Mouse (Mus musculus): ENCODE data around the gene Bri3bp.
"Not testable (repeated sequence)": the region's sequence is repeated elsewhere in the genome, so short reads cannot be mapped to it uniquely, and the experiment has no call there.

Gene Bri3bp

DNA sequence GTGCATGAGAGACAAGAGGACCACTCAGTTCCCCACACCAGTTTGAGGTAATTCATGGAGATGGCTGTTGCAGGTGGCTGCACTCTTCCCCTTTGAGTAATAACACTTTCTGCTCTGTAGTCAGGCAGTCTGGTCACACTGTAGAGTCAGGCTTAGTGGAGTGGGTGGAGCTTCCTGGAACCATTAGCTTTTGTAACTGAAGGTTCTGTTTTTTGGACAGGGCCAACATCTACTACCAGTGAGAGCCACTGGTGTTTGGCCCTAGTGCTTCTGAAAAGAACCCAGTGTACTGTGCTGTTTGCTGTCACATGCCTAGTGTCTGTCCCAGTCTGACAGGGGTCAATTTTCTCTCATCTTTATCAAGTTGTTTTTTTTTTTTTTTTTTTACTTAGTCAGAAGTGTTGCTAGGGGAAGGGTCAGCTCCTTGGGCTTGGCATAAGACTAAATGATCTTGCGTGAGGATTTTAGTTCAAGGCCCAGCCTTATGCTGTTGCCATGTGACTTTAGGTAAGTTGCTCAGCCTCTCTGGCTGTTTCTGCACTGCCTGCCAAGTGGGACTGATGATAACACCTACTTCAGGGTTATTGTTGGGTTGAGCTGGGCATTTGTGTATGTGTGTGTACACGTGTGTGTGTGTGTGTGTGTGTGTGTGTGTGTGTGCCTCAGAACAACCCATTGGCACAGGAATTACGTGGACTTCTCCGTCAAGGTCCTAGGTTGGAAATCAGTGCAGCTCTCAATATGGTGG is 43.8 kb downstream of the Bri3bp start:
- DNase-seq (ENCODE audit: low spot score in 2 of 2): peak; percentile 61 to 68

GRCm38 (mm10) chr5:125486088-125486487 is 44.7 kb downstream of the Bri3bp start:
- DNase-seq (ENCODE audit: low spot score in 2 of 2): no peak

DNA sequence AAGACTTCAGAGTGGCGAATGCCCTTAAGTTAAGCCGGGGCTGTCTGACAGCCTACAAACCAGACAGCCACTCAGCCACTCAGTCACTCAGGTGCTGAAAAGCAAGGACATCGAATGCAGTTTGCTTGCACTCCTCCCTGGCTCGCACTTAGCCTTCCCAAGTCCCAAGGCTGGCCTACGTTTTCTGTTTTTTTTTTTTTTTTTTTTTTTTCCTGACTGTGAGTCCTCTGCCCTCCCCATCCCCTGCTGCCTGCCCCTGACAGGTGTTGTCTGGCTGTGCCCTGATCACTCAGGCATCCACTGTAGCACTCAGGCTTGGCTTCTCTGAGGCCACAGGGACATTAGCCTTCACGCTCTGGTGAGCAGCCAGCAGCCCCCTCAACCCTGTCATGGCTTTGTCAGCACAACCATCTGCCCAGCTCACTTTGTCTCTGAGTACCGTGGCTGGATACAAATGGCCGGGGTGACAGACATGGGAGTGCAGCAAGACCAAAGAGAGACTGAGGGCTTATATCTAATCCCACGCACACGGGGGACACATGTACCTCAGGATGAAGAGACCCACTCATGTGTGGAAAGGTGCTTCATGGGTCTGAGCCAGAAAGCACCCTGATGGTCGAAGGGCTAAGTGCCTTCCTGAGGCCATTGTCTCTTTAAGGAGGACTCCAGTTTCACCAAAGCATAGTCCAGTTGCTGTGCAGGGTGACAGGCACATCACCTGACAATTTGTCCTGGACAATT is 46.2 kb downstream of the Bri3bp start:
- no peak for DNase-seq (ENCODE audit: low spot score in 2 of 2)

GRCm38 (mm10) chr5:125488116-125488455 is 46.7 kb downstream of the Bri3bp start:
- DNase-seq (ENCODE audit: low spot score in 2 of 2): peak; percentile 23 to 35

DNA sequence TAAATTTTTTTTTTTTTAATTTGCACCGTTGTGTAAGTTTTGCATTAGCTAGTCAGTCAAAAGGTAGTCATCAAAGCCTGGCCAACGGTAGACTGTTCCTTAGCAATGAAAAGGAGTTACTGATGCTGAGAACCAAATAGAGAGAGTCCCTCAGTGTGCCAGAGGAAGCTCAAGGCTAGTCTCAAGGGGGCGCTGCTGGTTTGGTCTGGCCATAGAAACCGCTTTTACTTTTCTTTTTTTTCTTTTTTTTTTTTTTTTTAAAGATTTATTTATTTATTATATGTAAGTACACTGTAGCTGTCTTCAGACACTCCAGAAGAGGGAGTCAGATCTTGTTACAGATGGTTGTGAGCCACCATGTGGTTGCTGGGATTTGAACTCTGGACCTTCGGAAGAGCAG is 47.6 kb downstream of the Bri3bp start:
- DNase-seq (ENCODE audit: low spot score in 2 of 2): not testable (repeated sequence)

GRCm38 (mm10) chr5:125491107-125491506 is 49.7 kb downstream of the Bri3bp start:
- DNase-seq (ENCODE audit: low spot score in 2 of 2): no peak

GRCm38 (mm10) chr5:125492379-125493092 is 51.2 kb downstream of the Bri3bp start:
- no peak for DNase-seq (ENCODE audit: low spot score in 2 of 2)

- no peak for DNase-seq (ENCODE audit: low spot score in 2 of 2)
These were observed 51.7 kb downstream of the Bri3bp start for GRCm38 (mm10) chr5:125493093-125493423.

DNA sequence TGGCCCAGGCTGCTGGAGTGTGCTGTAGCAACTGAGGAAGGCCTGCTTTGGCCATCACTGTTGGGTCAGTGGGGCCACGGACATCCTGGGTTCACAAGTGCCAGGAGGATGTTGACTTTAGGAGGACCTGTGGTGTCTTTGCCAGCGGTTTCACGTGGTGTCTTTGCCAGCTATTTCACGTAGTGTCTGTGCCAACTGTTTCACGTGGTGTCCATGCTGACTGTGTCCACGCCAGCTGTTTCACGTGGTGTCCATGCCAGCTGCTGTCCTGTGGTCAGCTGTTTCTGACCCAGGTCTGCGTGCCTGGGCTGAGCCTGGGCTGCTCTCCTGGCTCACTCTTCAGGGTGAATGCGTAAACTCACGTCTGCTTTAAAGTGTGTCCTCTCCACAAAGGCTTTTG is 54.3 kb downstream of the Bri3bp start:
- DNase-seq (ENCODE audit: low spot score in 2 of 2): no peak

GRCm38 (mm10) chr5:125497821-125498600 is 56.6 kb downstream of the Bri3bp start:
- peak in 1 of 2 experiments; percentile 29 for DNase-seq (ENCODE audit: low spot score in 2 of 2)

GRCm38 (mm10) chr5:125501505-125501904 is 60.1 kb downstream of the Bri3bp start:
- no peak for DNase-seq (ENCODE audit: low spot score in 2 of 2)

- DNase-seq (ENCODE audit: low spot score in 2 of 2): no peak
These were observed 60.8 kb downstream of the Bri3bp start for GRCm38 (mm10) chr5:125502186-125502585.

DNA sequence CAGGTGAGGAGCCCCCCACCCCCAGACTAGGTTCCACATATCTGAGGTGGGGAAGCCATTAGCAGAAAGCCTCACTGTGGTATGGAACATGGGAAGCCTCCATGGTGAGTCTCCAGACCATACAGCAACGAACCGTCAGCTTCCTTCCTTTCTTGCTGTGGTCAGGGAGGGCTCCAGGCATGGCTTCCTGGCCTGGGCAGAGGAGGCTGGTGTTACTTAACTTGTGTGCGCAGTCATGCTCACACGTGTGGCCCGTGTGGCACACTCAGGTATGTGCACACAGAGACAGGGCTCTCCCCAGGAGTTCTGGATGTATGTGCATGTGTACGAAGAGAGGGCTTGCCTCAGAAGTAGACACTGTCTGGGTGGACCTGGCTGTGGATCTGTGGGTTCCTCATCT is 62.3 kb downstream of the Bri3bp start:
- DNase-seq (ENCODE audit: low spot score in 2 of 2): no peak

- DNase-seq (ENCODE audit: low spot score in 2 of 2): no peak
These were observed 63.3 kb downstream of the Bri3bp start for GRCm38 (mm10) chr5:125504692-125505091.

DNA sequence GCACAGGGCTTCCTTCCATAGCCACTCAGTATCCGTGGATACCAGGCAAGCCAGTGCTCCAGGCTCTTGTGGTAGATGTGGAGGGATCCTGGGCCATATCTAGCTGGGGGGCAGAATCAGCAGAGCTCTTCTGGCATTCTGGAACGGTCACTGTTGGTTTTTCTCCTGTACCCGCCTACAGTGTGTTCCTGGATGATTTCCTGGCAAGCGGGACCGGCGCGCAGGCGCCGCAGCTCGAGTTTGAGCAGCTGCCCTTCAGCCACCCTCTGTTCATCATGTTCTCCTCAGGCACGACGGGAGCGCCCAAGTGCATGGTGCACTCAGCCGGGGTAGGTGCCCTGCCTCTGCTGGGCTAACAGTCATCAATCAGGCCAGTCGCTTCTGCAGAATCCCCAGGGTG is 64.6 kb downstream of the Bri3bp start:
- no peak for DNase-seq (ENCODE audit: low spot score in 2 of 2)

DNA sequence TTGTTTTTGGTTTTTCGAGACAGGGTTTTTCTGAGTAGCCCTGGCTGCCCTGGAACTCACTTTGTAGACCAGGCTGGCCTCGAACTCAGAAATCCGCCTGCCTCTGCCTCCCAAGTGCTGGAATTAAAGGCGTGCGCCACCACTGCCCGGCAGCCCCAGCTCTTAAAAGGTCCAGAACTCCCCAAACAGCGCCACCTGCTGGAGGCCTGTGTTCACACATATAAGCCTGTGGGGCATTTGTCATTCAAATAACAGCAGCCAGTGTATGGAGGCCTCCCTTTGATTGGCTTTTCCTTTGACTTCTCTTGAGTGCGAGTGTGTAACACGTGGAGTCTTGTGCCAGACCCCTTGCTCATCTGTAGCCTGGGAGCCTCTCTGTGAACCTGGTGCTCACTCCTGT is 66.2 kb downstream of the Bri3bp start:
- DNase-seq (ENCODE audit: low spot score in 2 of 2): no peak

- no peak for DNase-seq (ENCODE audit: low spot score in 2 of 2)
These were observed 66.6 kb downstream of the Bri3bp start for GRCm38 (mm10) chr5:125508006-125508405.

GRCm38 (mm10) chr5:125509541-125509940 is 68.2 kb downstream of the Bri3bp start:
- DNase-seq (ENCODE audit: low spot score in 2 of 2): peak; percentile 26 to 50
